Mouse (Mus musculus) cerebellum, adult 2 months (tissue): Measurements from ENCODE around the gene Hist1h3g.

ENCODE experiments used
- CTCF ChIP-seq: fragments of 200-500 bp; IDR thresholded peaks from 2 replicates; pipeline ENCODE4 v1.5.1; 2011; ENCODE audit warnings: low read depth, mild to moderate bottlenecking, control low read depth, low read length, moderate library complexity, borderline replicate concordance; ENCODE audit not compliant: insufficient read depth
- POLR2A ChIP-seq: fragments of 200-500 bp; IDR thresholded peaks from 2 replicates; pipeline ENCODE4 v1.6.1; 2011; ENCODE audit warnings: low read length, control low read depth, borderline replicate concordance; ENCODE audit not compliant: insufficient read depth

- TF ChIP-seq CTCF, result no peak
- TF ChIP-seq POLR2A, result no peak
Observed at GRCm38 (mm10) chr13:23576351-23576881, 41.2 kb downstream of the Hist1h3g start.
